Mouse (Mus musculus) thymus, adult 18-20 months (tissue): ENCODE measurements around the gene Plxna2.

Source experiments
- DNase-seq, 2 experiments: peaks; one replicate each; pipeline ENCODE4 v3.0.0; 2022; ENCODE audit warnings: mixed read lengths in 2 of 2

Plxna2 gene

DNA sequence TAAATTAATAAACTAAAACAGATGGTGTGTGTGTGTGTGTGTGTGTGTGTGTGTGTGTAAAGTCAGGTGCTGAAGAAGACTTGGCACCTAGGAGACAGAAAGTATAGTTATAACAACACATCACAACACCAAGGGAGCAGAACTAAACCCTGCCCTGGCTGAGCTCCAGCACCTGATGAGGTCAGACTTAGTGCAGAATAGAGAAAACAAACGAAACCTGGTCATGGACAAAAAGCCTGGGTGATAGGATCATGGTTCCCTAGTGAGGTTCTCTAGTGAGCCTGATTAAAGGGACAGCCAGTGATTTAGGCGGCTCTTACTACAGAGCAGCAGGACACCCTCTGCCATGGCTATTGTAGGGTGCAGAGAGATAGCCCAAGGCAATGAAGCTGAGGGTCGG is 218.2 kb downstream of the Plxna2 start:
- no peak for DNase-seq

DNA sequence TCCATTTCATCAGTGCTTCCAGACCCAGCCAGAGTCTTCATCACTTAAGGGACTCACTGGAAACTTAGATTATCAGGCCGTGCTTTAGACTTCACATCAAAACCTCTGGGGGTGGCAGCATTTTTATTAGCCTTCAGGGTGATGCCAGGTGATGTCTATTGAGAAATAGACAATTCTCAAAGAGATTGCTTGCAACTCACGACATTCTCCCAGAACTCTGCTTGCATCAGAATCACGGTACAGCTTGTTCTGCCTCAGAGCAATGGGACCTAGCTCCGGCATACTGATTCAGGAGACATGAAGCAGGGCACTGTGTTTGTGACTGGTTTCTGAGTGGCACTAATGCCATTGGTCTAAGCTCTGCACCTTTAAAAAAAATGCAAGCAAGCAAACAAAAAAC is 218.7 kb downstream of the Plxna2 start:
- DNase-seq, result no peak

DNA sequence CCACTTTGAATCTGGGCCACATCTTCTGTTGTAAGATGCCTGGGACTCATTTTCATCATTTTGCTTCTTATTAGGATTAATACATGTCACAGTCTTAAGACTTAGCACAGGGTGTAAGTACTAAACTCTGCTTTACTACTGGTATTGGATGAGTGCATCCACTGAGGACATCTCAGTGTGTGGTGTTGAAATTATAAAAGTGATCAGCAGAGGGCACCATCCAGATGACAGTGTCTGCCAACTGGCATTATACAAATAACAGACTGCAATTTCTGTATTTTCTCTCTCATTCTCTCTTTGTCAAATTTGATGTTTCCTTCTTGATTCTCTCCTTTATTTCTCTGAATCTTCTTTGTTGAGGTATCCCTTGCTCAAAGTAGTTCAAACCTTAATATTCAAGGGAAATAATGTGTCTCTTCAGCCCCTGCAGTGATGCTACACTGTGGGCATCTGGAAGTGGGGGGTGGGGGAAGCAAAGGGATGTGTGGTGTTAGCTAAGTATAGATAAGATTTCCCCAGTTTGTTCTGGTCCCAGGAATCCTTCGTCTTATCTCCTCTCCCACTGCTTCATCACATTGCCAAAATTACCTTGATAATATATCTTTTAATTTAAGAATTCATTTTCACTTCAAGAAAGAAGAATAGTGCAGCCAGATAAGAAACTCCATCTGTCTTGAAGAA is 221.4 kb downstream of the Plxna2 start:
- DNase-seq, result no peak

GRCm38 (mm10) chr1:194843020-194843419 is 225.0 kb downstream of the Plxna2 start:
- DNase-seq, result no peak

DNA sequence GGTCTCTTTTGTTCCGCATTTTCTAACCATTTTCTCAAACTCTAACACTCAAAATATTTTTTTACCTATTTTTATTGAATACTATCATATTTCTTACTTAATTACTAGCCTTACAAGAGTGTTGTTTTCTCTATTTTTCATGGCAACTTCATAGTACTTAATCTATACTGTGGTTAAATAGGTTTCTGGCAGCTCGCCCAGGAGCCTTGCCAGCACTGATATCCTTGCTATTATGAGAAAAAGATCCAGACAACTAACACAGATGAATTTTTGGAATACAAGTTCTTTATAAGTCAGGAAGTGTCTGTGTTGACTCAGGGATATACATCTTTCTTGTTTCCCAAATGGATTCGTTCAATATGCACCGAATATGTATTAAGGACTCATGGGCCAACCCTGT is 229.0 kb downstream of the Plxna2 start:
- no peak for DNase-seq

- no peak for DNase-seq
These were observed 233.4 kb downstream of the Plxna2 start for GRCm38 (mm10) chr1:194851242-194852064.

DNA sequence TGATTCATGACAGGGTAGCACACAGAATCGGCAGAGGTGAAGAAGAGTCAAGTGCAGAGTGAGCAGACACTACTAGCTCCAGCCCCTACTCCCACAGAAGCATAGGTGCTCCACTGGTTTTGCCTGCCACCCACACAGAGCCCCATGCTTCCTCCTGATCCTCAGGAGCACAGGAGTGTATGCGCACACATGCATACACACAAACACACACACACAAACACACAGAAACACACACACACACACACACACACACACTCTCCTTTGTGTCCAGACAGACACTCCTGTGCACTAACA is 234.0 kb downstream of the Plxna2 start:
- no peak for DNase-seq
